Mouse (Mus musculus): ENCODE results near the gene Mettl7b.
"Not testable (repeated sequence)": the region's sequence is repeated elsewhere in the genome, so short reads cannot be mapped to it uniquely, and the experiment has no call there.

Gene Mettl7b

DNA sequence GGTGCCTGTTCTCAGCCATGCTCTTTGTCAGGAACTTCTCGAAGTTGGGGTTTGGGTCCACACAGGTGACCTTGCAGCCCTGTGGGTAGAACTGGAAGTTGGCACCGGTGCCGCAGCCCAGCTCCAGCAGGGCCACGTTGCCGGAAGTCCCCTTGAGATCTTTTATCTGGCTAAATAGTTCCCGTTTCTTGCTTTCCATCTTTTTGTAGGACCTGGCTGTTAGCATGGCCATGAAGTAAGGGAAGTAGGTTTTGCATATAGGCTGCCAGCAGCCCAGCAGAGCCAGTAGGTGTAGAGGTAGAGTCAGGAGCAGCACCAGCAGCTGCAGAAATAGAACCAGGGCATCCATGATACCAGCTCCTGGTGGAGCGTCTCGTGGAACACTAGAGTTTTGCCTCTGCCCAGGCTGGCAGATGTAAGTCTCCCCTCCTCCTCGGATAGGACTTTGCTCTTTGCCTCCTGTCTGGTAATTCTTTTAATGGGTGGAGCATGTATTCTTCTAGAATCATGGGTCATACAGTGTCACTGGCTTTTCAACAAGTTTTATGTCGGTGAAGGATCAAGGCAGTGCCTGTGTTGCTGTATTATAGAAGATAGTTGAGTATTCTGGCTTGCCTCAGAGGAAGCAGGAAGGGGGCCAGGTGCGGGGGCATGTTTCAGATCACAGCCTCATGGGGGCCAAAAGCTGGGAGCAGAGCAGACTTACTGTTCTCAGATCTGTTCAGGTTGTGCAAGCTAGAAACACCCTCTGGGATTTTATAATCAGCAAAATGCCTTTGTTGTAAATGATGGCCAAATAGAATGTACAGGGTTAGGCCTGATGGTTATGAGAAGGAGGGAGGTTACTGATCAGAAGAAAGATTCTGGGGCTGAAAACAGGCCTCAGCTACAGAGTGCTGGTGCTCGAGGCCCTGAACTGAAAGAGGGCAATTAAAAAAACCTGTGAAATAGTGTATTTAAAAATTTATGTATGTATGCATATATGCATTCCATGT lies at the start of gene Mettl7b:
Mettl7b (minus strand) TSS at position 399 of the 995 bp plus-strand sequence.
- no peak for DNase-seq

DNA sequence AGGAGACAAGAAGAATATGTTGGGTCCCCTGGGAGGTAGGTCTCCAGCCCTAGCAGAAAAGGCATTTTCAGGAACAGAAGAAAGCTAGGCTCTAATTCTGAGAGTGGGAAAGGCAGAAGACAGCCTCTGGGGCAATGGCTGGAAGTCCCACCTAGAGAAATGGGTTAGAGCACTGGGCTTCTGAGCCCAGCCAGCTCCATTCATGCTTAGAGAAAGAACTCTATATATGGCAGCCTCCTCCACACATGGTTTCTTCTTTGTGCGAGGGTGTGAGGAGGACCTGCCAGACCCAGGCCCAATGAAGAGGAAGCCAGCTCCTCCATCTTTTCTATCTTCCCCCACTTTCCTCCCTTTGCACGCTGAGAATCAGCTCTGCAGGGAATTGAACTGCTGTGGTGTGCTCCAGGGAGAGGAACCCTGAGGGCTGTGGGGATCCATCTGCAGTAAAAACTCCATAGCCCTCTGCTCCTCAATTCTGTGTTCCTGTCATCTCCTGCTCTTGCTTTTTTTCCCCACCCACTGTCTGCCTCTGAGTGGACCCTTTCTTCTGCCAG lies 49.6 kb upstream of the Mettl7b start, which contains the start of gene Olfr763:
Olfr763 (plus strand) TSS at position 504 of the 554 bp plus-strand sequence.
- DNase-seq, result no peak

DNA sequence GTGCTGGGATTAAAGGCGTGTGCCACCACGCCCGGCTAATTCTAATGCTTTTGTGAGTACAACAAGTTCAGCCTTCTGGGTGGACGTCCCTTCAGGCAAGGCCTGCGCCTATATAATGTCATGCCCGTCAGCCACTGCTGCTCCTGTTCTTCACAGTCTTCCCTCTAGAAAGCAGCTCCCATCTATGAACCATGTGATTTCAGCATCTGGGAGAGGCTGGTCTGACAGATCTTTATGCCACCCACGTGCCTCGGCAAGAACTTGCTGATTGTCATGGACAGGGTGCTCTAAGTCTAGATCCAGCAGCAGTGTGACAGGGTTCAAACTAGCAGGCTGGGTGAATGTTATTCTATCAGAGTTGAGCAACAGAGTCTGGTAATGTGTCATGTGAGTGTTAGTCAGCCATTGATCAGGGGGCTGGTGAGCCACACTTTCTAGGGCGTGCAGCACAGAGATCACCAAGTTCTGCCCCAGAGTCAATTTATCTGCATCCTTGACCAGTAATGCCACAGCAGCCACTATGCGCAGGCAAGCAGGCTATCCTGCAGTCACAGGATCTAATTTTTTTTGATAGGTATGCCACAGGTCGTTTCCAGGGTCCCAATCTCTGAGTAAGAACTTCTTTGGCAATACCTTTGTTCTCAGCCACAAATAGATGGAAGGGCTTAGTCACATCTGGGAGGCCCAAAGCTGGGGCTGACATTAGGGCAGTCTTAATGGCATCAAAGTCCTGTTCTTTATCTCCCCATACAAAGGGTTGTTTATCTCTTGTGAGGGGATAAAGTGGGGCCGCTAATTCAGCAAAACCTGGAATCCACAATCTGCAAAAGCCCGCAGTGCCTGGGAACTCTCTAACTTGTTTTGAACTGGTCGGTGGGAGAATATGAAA lies 43.5 kb upstream of the Mettl7b start:
- no peak for DNase-seq

DNA sequence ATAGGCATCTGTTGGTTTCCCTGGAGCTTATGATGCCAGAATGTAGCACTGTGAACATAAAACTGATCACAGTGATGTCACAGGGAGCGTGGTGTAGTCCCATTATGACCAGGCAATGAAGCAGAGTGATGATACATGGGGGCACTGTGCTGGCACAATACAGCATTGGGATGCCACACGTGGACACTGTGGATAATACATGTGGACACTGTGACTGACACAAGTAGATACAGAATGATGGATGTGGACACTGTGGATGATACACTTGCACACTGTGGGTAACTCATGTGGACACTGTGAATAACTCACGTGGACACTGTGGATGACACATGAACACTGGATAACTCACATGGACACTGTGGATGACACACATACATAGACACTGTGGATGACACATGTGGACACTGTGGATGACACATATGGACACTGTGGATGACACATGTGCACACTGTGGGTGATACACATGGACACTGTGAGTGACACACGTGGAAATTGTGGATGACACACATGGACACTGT lies 35.8 kb upstream of the Mettl7b start:
- DNase-seq, result no peak

DNA sequence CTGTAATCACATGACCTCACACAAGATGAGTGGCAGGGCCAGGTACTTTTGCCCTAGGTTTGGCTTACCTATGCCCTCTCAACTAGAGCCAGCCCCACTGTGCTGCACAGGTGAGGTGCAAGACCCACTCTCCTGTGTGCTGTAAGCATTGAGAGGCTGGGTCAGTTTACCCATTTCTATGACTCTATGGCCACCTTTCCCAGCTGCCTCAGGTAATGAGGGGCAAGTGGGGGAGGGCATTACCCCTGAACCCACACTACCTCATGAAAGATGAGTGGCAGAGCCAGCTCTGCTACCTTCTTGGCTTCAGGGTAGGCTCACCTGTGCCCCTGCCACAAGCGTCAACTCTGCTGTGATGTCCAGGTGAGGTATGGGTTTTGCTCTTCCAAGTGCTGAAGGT lies 35.0 kb upstream of the Mettl7b start:
- no peak for DNase-seq

DNA sequence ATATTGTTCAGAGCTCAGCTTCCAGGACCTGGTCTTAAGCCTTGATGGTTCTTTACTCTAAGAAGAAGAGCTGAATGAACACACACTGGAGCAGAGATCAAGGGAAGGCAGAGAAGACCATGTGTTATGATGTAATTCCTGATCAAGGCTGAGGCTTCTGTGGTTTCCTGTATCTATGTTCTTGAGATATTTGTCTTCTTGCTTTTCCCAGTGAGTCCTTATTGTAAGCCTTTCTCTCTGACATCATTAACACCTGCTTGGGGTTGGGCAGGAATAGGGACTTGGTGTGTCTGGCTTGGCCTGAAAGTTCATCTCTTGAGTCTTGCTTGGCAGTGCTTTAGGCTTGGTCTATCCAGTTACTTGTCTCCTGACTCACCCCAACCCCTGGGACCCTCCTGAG lies 30.2 kb upstream of the Mettl7b start:
- no peak for DNase-seq

DNA sequence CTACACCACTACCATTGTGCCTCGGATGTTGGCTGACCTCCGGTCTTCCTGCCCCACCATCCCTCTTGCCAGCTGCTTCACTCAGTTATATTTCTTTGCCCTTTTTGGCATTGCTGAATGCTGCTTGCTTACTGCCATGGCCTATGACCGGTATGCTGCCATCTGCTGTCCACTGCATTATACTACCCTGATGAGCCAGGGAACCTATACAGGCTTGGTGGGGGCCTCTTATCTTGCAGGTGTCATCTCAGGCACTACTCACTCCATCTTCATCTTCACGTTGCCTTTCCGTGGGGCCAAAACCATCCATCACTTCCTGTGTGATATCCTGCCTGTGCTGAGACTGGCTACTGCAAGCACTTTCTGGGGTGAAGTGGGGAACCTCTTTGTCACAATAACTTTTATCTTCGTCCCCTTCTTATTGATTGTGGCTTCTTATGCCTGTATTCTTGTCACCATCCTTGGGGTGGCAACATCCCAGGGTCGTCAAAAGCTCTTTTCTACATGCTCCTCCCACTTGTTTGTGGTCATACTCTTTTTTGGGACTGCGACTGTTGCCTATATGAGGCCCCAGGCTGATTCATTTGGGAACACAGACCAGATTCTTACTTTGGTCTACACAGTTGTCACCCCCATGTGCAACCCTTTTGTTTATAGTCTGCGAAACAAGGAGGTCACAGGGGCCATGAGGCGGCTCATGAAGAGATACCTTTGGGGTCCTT lies 29.5 kb upstream of the Mettl7b start:
- DNase-seq, result not testable (repeated sequence)

DNA sequence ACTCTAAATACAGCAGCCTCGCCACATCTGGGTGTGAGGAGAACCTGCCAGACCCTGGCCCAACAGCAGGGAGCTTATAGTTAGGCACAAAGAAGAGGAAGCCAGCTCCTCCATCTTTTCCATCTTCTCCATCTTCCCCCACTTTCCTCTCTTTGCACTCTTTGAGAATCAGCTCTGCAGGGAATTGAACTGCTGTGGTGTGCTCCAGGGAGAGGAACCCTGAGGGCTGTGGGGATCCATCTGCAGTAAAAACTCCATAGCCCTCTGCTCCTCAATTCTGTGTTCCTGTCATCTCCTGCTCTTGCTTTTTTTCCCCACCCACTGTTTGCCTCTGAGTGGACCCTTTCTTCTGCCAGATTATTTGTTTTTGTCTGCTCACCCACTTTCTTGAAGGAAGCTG lies 28.3 kb upstream of the Mettl7b start, which contains the start of gene Olfr9:
Olfr9 (plus strand) TSS at position 301 of the 400 bp plus-strand sequence.
- not testable (repeated sequence) for DNase-seq

DNA sequence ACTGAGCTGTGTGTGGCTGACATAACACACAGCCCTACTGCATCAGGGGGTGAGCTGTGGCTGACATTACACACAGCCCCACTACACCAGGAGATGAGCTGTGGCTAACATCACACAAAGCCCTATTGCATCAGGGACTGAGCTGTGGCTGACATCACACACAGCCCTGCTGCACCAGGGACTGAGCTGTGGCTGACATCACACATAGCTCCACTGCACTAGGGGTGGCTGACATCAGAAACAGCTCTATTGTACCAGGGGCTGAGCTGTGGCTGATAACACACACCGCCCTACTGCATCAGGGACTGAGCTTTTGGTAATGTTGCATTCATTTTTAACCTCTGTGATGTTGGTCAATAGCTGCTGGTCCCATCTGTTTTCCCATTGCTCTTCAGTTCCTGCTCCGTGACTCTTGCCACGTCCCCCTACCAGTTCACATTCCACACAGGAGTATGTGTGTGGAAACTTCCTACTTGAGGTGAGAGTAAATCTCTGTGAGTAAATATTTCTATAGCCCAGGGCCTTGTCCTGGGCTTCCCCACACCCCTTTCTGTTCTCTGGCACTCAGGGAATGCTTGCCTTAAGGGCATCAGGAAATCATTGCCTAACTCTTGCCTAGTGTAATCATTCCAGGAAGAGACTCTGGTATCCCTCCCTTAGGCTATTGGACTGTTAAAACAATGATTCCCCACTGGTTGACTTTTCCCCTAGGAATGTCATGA lies 20.0 kb upstream of the Mettl7b start:
- DNase-seq, result no peak

DNA sequence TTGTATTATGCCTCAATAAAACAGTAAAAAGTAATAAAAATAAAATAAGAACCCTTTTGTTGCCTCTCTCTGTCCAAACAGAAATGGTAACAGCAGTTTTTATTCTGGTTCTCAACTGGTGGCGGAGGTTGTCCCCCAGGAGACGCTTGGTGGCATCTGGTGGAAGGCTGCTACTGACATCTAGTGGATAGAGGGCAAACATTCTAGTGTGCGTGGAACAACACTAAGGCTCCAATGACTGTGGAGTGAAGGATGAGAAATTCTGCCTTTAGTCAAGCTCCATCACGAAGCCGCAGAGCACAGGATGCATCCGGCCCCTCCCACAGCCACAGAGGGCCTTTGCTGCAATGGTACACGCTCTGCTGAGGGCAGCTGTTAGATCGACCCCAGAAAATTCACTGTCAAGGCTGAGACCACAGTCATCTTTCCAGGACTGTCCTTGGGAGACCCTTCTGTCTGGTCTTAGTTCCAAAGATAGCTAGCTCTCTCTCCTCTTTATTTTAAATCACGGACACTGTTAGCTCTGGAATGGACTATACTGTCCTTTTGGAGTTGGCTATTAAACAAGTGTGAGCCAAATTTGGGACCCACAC lies 16.8 kb upstream of the Mettl7b start:
- DNase-seq, result peak; percentile 26

DNA sequence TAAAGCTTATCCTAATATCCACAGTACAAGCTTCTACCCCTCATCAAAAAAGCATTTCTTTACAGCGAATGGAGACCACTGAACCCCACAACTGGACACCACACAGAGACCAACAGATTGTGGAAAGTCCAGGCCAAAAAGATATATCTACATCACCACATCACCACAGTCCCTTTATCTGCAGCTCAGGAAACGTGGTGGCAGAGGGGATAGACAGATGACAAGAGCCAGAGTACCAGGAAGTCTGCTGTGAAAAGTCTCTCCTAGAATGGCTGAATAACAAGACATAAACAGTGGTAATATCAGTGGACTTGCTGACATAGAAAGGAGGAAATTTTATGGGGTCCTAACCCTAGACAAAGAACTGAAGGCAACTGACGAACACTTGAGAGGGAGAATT lies 15.6 kb upstream of the Mettl7b start:
- no peak for DNase-seq

DNA sequence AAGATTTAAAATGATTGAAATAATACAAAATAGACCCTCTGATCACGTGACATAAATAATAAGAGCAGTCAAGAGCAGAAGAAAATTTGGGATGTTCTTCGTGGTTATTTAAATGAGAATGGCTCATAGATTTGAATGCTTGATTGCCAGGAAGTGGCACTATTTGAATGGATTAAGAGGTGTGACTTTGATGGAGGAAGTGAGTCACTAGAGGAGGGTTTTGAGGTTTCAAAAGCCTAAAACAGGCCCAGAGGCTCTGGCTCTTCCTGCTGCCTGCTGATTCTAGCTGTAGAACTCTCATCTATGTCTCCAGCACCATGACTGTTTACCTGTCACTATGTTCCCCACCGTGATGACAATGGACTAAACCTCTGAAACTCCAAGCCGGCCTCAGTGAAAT lies 12.1 kb upstream of the Mettl7b start:
- DNase-seq, result no peak

DNA sequence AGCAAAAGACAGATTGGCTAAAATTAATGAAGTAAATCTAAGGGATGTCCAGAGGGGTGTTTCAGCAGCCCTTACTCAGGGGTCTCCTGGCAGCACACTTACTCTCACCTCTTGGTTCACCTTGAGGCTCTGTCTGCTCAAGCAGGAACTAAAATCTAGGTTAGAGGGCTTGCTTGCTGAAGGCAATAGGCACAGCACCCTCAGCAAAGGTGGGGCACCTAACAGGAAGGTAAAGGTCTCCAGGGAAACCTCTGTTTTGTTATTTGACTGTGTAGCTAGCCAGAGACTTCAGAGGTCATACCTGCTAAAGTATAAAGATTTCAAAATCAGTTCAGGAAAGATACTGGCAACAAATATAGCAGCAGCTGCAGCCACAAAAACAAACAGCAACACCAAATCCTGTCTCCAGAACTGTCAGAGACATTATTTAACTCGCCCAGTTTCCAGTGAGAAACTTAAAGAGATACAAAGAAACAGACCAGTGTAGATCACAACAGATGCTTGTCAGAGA lies 10.0 kb upstream of the Mettl7b start:
- no peak for DNase-seq

DNA sequence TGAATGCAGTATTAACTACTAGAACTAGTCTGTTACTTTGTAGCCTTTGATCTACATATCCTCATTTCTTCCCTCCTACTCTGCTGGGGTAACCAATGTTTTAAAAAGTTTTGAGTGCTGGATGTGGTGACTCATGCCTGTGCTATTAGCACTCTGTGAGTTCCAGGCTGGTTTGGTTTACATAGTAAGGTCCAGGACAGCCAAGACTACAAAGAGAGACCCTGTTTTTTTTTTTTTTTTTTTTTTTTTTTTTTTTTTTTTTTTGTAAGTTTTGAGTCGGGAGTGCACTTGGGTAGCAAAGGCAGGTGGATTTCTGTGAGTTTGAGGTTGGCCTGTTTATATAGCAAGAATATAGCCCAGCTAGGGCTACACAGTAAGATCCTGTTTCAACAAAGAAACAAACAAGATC lies 7.6 kb upstream of the Mettl7b start:
- DNase-seq, result no peak

DNA sequence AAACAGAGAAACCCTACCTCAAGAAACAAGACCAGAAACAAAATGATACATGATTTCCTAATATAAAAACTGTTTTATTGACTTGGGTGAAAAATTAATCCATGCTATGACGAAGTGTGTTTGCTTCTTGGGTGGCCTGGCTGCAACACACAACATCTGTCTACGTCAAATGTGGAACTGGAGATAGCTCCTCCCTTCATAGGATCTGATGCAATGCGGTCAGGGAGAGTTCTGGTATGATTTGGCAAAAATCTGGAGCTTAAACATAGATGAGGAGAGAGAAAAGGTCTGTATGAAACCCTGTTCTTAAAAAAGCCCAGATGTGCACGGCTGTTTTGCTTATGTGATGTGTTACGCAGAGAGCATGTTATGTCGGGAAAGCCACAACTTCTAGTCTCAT lies 5.1 kb upstream of the Mettl7b start:
- no peak for DNase-seq

DNA sequence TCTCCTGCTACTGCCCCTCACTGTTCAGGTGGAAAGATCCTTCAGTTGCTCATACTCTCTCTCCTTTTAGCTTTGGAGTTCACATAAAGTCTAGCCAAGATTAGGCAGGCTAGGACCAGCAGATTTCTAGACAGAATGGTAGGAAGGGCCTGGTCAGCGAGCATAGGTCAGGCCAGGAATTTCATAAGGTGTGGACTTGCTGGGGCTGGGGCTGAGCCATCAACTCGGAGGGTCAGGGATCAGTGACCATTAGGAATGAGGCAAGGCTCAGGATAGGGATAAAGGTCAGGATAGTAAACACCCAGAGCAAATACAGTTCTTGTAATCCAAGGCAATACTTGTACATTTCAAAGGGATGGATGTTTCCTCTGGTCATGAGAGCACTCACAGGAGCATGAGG lies 4.2 kb upstream of the Mettl7b start:
- no peak for DNase-seq

DNA sequence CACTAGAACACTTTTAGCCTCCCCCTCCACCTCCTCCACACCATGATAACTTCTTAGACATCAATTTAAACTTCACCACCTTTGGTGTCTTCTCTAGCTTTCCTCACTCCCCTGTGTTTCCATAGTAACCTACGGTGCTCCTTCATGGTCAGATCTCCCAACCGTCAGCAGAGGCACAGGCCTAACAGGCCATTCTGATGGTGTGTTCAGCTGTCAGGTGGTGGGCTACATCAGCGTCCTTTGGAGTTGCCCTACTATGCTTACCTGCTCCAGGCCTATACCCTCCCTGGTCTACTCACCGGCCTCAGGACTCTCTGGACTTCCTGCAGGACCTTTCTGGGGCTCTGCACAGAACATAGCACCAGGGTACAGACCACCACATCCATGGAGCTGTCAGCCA lies 646 bp downstream of the Mettl7b start:
- no peak for DNase-seq

DNA sequence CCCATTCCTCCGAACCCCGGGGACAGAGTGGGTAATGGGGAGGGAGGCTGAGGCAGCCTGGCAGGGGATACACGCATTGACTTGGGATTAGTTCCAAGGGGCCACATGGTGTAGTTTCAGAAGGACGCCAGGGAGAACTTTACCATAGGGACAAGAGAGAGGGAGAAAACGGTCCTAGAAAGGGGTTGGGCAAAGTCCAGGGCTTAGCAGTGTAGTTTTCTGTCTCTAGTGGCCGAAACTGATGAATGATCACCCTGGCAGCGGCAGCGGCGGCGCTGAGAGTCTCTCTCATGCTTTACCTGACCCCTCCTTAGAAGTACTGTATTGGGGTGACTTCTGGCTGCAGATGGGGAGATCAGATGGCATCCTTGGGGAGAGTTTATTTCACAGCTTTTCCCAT lies 2.4 kb downstream of the Mettl7b start:
- no peak for DNase-seq

DNA sequence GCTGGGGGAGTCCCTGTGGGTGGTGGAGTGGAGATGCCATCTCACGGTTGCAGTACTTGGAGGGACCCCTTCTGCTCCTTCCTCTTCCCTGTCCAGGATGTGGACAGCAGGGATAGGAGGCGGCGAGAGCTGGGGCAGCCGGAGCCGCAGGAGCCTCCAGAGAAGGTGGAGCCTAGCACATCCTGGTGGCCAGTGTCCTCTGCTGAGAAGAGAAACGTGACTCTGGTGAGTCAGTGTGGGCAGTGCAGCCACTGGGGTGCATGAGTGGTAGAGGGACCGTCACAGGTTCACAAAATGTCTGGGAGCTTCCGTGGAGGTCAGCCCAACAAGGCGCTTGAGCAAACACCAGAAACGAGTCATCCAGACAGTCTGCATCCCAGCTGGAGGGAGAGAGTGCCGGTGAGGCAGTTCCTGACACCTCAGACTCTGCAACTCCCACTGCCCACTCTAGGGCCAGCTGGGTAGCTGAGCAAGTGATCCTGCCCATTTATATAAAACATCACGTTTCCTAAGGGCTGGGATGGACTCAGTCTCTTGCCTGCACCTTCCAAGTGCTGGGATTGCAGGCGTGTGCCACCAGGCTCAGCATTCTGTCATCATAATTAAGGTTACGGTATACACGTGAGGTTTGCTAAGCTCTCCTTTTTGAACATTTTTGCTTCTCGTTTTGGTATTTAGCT lies 10.4 kb downstream of the Mettl7b start:
- no peak for DNase-seq

DNA sequence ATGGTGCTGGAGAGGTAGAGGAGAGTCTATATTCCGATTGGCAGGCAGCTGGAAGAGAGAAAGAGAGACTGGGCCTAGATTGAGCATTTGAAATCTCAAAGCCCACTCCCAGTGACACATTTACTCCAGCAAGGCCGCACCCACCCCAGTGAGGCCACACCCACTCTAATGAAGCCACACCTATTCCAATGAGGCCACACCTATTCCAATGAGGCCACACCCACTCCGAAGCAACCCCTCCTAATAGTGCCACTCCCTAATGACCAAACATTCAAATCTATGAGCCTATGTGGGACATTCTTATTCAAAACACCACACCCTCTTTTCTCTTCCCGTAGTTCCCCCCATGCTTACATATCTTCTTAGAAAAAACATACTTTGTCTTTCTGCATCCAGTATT lies 13.3 kb downstream of the Mettl7b start:
- DNase-seq, result no peak
